Mouse (Mus musculus) liver, adult 2 months (tissue): ENCODE results near the gene Dlk2.

Experiments
- CTCF ChIP-seq: fragments of 200-500 bp; IDR thresholded peaks from 2 replicates; pipeline ENCODE4 v1.5.1; 2011; ENCODE audit warnings: low read depth, low read length, control low read depth
- POLR2A ChIP-seq: fragments of 200-500 bp; IDR thresholded peaks from 2 replicates; pipeline ENCODE4 v1.6.1; 2011; ENCODE audit warnings: low read length, control low read depth; ENCODE audit not compliant: insufficient read depth; ENCODE audit errors: extremely low read depth

- peak; percentile 94 for TF ChIP-seq CTCF
- TF ChIP-seq POLR2A, result no peak
Observed at GRCm38 (mm10) chr17:46265918-46266618, 31.2 kb upstream of the Dlk2 start.
